Mouse (Mus musculus) bone marrow macrophage, adult 2 months (primary cell): ENCODE data around the gene Sept9. TPM values are rescaled to one million over a fixed set of nuclear protein-coding genes. Genes with fewer than 3 reads are reported as not detected.
A peak's percentile ranks its signal among the peaks of the same experiment; 100 is the strongest.
"Not testable (repeated sequence)": the region's sequence is repeated elsewhere in the genome, so short reads cannot be mapped to it uniquely, and the experiment has no call there.

Experiments
- H3K27ac ChIP-seq: 2 replicates; pipeline ENCODE4 v1.5.1; 2012; ENCODE audit warnings: low read depth, low read length; ENCODE audit not compliant: insufficient read depth
- H3K4me1 ChIP-seq: 2 replicates; pipeline ENCODE4 v1.6.1; 2012; ENCODE audit warnings: low read length; ENCODE audit not compliant: control insufficient read depth, insufficient read depth
- H3K4me3 ChIP-seq: 2 replicates; pipeline ENCODE4 v1.5.1; 2012; ENCODE audit warnings: mild to moderate bottlenecking, low read length, moderate library complexity; ENCODE audit not compliant: insufficient read depth
- CTCF ChIP-seq: IDR thresholded peaks from 2 replicates; pipeline ENCODE4 v1.5.1; 2012; ENCODE audit warnings: low read depth, mild to moderate bottlenecking, low read length, moderate library complexity
- POLR2A ChIP-seq: IDR thresholded peaks from 2 replicates; pipeline ENCODE4 v1.6.1; 2012; ENCODE audit warnings: mild to moderate bottlenecking, low read depth, low read length, borderline replicate concordance
- polyA plus RNA-seq: library from polyadenylated mRNA; stranded (reverse); fragments of >200 nt; gene quantifications from 2 replicates; pipeline ENCODE4 v1.2.4, GENCODE M21; 2012; ENCODE audit not compliant: missing spikeins, insufficient read depth, insufficient read length

Sept9 gene
- polyA plus RNA-seq, 1 experiment: 123 TPM

DNA sequence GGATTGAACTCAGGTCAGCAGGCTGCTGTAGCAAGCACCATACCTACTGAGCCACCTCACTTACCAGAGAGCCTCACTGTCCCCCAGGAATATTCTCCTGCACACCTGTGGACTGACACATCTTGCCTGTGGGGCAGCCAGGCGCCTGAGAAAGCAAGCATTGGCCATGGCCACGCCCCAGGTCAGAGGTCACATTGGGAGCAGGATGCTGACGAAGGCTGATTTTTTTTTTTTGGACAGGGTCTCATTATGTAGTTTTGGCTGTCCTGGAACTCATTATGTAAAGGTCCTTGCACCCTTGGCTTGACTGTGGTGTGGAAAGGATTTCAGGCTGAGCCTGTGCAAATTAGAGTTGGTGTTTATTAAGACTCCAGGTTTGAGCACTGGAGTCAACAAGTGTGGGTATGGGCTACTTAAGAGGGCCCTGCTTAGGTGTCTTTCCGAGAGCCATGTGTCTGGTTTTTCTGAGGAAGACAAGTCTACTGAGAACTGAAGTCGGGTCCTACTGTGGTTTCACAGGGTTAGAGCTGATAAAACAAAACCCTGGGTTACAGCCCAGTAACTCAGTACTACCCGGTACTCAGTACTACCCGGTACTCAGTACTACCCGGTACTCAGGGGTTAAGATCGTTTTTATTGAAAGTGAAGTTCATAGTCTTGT is 122.0 kb downstream of the Sept9 start:
- Histone ChIP-seq H3K4me1 (peaks cover 52% of the 10 kb centered on the region), H3K4me3 (no peak overlapping the region), H3K27ac (no peak overlapping the region)
- TF ChIP-seq POLR2A: no peak
- no peak for TF ChIP-seq CTCF

DNA sequence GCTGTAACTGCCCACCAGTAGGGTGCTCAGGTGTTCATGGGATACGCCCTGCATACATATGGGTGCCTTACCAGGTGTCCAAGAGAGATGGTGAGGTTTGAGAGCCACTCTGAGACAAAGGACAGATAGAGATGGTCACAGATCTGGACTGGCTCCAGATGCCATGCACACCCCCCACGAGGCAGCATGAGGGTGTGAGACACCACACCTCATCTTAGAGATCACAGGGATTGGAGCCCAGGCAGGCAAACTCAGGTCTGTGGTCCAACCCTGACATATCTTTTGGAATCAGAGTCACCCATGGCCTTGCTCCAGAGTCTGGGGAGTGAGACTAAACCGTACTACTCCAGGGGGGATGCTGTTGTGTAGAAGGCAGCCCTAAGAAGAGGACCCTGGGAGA is 122.8 kb downstream of the Sept9 start:
- Histone ChIP-seq H3K4me1 (peaks cover 50% of the 10 kb centered on the region), H3K27ac (no peak overlapping the region), H3K4me3 (no peak overlapping the region)
- TF ChIP-seq POLR2A (no peak), CTCF (no peak)

DNA sequence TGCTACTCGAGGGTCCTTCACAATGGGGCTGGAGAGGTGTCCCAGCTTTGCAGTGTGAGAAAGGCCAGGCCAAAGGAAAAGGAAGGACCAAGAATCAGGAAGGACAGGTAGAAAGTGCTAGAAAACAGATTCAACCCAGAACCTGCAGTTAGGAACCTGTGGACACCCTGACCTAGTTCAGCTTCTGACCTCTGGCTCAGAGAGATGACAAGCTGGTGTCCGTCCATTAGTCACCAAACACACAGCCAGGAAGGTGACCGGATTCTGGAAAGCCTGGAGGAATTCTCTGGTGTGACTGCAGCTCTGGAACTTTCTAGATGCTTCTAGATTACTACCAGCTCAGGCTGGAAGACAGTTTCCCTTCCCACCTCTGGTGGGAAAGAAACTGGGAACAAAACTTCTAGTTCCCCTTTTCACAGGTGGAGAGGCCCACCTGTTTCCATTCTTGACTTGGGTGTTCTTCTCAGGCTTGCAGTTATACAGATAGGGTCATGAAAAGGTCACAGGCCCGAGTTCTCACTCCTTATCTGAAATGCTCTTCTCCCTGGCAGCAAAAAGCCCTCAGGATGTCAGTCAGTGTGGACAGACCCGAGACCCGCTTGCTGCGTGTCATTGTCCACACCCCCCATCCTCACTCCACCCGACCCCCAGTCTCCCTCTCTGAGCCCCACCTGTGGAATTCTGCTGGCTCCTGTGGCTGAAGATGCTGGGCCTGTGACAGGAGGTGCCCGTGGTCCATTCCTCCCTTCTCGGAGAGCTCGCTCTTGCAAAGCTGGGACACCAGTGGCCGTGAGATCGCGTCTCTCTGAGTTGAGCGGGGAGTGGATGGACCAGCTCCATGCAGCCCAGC is 123.5 kb downstream of the Sept9 start:
- Histone ChIP-seq H3K4me1 (peaks cover 49% of the 10 kb centered on the region), H3K27ac (no peak overlapping the region), H3K4me3 (no peak overlapping the region)
- TF ChIP-seq POLR2A: no peak
- no peak for TF ChIP-seq CTCF

DNA sequence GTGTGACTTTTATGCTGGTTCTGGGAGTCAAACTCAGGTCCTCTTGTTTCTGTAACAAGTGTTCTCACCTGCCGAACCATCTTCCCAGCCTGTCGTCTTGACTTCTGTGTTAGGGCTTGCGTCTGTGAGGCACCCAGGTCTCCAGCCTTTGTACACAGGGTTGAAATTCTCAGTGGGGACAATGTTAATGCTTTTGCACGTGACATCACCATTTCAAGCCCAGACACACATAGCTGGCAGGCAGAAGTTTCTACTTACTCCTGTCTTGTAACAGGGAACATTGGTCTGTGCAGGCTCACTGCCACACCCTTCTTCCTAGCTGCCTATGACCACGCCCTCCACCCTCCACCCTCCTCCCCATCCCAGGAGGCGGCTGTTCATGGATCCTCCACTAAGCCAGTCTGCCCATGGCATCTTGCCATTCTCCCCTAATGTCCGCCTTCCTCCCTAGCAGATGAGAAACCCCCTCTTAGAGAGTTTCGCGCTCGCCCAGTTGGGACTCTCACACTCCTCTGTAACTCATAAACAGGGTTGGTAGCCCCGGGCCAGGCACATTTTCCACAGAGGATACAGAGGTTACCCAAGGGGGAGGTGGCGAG is 124.6 kb downstream of the Sept9 start:
- no peak for TF ChIP-seq CTCF
- TF ChIP-seq POLR2A: no peak
- Histone ChIP-seq H3K4me1 (peaks cover 38% of the 10 kb centered on the region), H3K4me3 (no peak overlapping the region), H3K27ac (no peak overlapping the region)

DNA sequence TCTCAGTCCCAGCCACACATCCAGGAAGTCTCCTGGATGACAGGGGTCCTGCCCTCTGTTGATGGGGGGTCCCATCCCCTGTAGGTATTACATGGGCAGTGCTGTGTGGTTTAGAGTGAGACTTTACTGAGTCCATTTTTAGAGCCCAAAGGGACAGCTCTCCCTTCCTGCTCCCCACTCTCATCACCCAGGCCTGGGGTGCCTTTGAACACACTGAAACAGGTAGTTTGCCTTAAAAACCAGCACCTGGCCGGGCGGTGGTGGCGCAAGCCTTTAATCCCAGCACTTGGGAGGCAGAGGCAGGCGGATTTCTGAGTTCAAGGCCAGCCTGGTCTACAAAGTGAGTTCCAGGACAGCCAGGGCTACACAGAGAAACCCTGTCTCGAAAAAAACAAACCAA is 125.3 kb downstream of the Sept9 start:
- peaks cover 37% of the 10 kb centered on the region for H3K4me1 ChIP-seq
- not testable (repeated sequence) for H3K27ac ChIP-seq, H3K4me3 ChIP-seq

DNA sequence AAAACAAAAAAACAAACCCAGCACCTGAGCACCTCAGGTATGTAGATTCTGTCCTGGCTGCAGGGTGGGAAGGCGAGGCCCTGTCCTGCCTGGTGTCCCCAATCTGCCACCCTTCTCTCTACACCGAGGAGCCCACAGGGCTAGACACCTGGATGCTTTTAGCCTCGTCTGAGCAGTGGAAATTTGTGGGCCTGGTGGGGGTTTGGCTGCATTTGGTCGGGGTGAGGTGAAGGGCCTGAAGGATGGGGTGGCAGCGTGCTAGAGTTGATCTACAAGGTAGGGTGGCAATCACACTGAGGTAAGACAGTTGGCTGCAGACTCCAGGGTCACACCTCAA is 125.6 kb downstream of the Sept9 start:
- TF ChIP-seq POLR2A (no peak), CTCF (no peak)
- Histone ChIP-seq H3K27ac (peak overlapping the region; percentile 88), H3K4me3 (no peak overlapping the region), H3K4me1 (peaks cover 36% of the 10 kb centered on the region)

DNA sequence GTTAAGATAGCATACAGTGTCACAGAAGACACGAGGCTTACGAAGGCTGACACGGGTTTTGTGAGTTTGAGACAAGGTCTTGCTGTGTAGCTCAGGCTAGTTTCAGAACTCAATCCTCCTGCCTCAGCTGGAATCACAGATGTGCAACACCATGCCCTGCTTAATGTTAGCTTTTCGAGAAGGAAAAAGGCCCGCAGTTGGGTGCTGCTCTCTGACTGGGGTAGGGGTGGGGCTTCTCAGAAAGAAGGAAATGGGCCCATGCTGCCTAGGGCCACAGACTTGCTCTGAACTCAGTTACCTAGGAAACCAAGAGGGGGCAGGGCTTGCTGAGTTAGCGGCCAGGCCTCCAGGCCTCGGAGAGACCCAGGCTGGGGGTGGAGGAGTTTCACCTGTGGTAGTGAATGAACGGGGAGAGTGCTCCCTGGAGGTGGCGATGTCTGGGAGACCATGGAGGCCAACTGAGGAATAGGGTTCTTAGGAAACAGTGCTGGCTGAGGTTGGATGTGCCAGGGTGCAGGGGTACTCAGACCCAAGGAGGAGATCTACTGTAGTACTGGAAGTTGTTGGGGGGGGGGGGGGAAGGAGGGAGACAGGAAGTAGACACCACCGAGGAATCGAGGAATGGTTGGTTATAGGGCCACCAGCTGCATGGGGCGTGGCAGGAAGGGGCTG is 126.1 kb downstream of the Sept9 start:
- Histone ChIP-seq H3K4me3 (peak overlapping the region; percentile 58), H3K27ac (peak overlapping the region; percentile 95), H3K4me1 (peaks cover 36% of the 10 kb centered on the region)
- TF ChIP-seq CTCF (no peak), POLR2A (no peak)

DNA sequence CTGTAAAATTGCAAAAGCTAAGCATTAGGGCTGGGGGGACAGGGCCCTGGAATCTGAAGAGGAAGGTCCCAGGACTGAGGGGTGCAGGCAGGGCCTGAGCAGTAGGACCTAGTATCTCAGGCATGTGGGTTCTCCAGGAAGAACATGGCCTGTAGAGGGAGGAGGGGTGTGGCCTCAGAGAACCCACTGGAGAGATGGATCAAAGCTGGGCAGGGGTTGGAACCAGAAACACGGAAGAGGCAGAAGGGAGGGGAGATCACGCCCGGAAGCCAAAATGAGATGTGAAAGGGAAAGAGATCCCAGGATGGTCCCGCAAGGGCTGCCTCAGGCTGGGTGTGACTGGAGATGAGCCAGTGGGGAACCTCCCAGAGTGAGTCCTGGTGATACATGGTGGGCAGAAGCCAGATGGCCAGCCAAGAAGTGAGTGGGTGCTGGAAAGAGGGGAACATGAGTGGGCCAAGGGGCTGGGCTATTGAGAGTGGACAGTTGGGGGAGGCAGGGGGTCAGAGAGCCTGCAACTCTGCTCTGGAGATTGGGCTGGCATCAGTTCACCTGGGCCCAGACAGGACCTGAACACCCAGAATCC is 126.8 kb downstream of the Sept9 start:
- peak overlapping the region; percentile 58 for H3K4me3 ChIP-seq
- H3K27ac ChIP-seq: peak overlapping the region; percentile 95
- TF ChIP-seq CTCF (no peak), POLR2A (no peak)
- peaks cover 40% of the 10 kb centered on the region for H3K4me1 ChIP-seq

DNA sequence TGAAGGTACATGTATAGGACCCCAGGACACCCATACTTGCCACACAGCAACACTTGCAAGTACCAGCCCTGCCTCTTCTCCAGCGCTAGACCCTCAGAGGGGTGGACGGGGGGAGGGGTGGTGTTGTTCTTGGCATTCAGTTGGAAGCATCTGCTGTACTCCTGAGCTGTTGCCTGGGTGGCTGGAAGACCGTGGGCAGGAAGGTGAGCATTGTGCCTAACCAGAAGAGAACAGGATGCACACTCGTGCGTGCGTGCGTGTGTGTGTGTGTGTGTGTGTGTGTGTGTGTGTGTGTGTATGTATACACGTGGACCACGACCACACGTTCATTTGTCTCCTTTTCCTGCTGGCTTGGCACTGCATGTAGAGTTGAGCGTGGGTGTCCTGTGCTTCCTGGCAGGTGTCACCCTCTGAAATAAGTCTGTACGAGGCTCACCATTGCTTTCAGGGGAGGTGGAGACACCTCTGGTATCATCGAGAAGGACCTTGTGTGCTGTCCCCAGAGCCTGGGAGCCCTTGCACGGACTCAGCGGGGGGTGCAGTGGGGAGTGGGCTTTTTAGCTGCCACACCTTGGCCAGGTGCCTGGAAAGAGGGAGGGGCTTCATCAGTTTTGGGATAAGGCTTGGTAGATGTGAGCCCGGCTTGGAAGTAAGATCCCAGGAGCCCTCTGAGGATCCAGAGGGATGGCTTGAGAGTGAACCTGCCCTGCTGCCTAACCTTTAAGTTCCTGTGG is 127.6 kb downstream of the Sept9 start:
- Histone ChIP-seq H3K4me1 (peaks cover 42% of the 10 kb centered on the region), H3K4me3 (peak overlapping the region; percentile 58), H3K27ac (peak overlapping the region; percentile 95)
- no peak for TF ChIP-seq CTCF
- TF ChIP-seq POLR2A: no peak
